Mouse (Mus musculus) gastrocnemius, postnatal 10 days (tissue): ENCODE measurements around the gene 1700003F12Rik. TPM values are rescaled to one million over a fixed set of nuclear protein-coding genes. Genes with fewer than 3 reads are reported as not detected.

Experiments used
- DNase-seq: peaks from one replicate; pipeline ENCODE4 v3.0.0; 2021; ENCODE audit warnings: mixed read lengths
- total RNA-seq, 2 experiments: library from RNA; stranded (reverse); gene quantifications; 2 replicates each; pipeline ENCODE4 v1.2.3; 2021

Gene 1700003F12Rik
- total RNA-seq, 2 experiments from 2014 or later, result 0.81 TPM; not detected in 1

DNA sequence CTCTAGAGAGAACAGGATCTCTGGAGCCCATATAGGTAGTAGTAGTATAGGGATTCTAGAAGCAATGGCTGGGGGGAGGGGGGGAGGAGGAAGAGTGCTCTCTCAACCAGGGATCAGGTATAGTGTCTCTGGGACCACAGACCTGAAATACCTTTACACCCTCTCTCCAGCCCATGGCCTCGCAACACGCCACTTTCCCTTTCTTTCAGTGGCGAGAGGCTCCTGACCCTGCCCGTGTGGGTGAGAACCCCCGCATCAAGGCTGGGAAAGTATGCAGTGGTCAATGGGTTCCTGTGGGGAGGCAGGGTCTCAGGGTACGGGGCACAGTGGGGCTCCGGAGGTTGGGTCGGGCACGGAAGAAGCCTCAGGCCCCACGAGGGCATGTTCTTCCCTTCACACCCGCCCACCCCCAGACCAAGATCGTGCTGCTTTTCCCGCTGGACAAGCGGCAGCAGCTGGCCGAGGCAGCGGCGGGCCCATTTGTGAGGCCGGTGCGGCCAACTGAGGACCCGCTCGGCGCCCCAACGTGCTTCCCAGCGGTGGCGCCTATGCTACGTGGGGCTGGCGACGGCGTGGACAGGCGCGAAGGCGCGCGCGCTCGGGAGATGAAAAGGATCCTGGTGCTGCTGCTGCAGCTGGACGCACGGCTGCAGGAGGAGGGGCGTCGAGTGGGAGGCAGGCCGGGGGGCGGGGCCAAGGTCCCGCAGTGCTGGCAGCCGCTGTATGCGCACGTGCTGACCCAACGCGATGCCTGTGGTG is 2.4 kb downstream of the 1700003F12Rik start:
- peak; percentile 74 for DNase-seq

DNA sequence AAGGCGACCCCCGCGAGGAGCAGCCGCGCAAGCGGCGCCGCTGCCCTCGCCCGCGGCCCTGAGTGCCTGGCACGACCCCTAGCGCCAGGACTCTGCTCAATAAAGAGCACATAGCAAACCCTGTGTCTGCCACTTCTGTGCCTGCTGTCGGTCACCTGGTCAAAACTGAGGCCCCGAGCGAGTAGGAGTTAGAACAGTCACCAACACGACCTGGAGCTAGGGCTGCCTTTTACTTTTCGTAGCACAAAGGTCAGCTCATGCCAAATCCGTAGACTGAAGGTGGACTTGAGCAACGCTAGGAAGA is 3.0 kb downstream of the 1700003F12Rik start:
- no peak for DNase-seq

DNA sequence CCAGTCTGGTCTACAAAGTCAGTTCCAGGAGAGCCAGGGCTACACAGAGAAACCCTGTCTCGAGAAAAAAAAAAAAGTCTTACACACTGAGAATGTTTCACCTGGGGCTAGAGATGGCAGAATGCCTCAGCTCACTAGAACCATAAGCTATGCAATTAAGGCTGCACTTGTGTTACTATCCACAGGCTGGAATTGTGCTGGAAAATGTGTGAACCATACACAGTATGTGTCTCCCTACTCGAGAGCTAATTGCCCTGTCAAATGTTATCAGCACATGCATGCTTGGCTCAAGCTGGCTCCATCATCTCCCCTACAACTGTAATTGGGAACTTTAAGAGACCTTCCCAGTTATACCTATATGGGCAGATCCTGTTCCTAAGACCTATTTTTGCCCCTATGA is 4.1 kb downstream of the 1700003F12Rik start:
- no peak for DNase-seq

DNA sequence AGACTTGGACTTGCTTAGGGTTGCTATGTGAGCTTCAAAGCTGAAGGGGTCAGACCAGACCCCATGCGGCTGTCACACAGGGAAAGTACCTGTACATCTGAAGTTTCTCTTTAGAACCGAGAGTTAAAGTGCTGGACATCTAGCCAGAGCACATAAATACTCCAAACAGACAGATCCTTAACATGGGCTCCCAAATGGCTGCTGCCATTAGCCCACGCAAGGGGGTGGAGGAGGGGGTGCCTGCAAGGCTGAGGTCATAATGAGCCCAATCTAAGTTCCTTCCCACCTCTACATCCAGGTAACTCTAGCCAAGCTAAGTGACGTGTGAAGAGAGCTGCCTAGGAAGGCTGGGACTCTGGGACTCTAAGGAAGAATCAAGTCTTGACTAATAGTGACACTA is 4.6 kb downstream of the 1700003F12Rik start, which contains the start of gene Actl10:
TSS of gene Actl10 (plus strand) at position 301 of the 400 bp plus-strand sequence.
- no peak for DNase-seq

DNA sequence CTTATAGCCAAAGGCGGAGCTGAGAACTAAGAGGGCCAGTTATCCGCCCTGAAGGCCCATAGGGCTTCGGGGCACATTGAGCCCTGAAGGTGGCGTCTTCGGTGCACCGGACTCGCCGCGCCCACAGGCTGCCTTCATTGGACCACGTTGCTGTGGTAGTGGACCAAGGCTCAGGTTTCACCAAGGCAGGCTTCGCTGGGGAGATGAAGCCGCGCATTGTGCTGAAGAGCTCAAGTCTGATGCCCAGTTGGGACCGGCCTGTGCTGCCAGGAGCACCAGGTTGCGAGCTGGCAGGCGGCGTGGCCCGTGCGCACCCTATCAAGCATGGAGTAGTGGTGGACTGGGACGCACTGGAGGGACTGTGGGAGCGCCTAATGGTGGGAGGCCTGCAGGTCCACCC is 5.0 kb downstream of the 1700003F12Rik start:
- no peak for DNase-seq

DNA sequence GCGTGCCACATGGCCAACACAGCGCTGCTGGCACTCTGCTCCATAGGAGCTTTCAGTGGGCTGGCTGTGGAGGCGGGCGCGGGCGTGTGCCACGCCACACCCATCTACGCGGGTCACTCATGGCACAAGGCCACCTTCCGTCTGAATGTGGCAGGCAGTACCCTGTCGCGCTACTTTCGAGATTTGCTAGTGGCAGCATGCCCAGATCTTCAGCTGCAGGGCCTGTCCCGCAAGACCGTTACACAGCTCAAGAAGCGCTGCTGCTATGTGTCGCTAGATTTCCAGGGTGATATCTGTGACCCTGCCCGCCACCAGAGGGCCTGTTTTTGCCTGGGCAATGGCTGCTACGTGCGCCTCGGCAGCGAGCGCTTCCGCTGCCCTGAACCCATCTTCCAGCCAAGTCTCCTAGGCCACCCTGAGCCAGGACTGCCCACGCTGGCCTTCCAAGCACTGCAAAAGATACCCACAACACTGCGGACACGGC is 5.6 kb downstream of the 1700003F12Rik start:
- DNase-seq, result peak; percentile 76

DNA sequence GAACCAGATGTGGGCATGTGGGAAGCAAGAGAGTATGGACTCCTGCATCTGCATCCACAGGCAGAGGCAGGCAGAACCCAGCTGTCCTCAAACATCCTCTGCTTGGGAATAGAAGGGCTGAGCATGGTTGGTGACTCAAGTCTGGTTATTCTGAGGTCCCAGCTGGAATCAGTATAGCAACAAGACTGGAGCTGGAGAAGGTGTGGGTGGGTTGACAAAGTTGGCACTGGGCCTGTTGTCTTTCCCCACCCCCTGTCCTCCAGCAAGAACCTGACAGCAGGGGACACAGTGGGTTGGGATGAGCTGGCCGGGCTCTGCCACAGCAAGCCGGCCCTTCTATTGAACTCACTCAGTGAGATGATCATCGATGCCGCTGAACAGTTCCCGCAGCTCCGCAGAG is 8.3 kb downstream of the 1700003F12Rik start:
- peak; percentile 3 for DNase-seq

DNA sequence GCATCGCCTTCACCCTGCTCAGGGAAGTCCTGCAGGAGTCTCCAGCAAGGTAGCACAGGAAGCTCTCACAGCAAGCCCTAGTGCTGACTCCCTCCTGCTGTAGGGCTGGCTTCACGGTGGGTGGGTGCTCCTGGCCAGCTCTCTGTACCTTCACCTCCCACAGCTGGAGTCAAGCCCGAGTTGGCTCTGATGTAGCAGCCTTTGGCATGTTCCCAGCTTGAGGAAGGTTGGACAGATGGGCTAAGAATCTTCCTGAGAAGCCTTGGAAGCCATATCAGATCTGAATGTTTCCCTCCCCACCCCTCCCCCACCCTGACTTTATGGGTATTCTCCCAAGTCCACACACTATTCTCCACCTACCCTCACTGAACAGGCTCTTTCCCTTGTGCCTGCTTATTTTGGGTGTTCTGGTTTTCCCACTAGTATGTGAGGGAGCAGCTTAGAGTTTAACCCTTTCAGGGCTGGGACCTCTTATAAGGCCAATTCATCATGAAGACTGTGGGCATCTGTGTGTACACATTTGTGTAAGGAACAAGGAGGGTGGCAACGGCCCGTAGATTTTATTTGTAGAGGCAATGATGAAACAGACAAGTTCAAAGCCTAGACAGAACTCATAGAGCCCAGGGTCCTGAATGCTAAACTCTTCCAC is 10.4 kb downstream of the 1700003F12Rik start:
- no peak for DNase-seq

DNA sequence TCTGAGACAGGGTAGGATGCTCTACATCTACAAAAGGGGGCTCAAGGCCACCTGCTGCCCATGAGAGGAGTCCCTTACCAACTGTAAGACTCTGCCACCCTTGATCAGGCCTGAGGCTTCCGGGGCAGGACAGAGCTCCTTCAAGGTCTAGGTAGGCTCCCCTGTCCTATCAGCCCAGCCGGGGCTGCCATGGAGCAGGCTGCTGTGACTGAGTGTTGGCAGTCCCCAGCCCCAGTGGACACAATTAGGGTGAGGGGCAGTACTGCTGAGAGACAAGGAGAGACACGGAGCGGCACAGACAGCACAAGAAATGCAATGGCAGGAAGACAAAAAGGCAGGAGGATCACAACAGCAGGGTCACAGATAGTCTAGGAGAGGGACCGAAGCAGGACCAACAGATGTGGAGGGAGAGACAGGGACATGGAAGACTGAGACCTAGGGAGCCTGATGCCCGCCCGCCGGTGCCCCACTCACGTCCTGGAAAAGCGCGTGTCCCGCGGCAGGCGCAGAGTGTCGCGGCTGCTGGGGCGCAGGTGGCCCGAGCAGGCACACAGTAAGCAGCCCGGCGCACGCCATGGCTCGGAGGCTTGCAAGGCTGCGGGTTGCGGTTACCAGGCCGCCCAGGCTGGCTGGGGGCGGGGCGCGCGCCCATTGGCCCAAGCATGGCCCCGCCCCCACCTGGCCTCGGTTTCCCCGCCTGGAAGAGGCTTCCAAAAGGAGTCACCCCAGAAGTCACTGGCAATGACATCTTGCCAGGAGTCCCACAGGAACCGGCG is 11.6 kb downstream of the 1700003F12Rik start, which contains the start of gene Necab3:
TSS of gene Necab3 (minus strand) at position 627 of the 776 bp plus-strand sequence.
- DNase-seq, result peak; percentile 49

DNA sequence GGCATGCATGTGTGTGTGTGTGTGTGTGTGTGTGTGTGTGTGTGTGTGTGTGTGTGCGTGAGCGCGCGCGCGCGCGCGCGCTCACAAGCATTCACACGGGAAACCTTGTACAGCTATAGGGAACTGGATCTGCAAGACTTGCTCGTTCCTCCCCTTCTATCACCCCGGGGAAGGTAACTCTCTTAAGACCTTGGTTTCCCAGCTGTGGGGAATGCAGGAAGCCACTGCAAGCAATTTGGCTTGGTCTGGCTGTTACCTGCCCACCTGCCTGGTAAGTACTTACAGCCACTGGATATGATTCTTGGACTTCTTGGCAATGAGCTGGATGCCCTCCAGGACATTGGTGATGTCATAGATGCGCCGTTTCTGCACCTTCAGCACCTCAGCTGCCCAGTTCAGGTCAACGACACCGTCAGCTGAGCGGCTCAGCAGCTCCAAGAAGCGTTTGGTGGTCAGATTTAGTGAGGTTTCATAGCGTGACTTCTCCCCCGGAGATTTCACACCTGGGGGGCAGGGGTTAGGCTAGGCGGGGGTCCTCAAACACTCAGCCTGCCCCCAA is 16.8 kb downstream of the 1700003F12Rik start:
- DNase-seq, result no peak

DNA sequence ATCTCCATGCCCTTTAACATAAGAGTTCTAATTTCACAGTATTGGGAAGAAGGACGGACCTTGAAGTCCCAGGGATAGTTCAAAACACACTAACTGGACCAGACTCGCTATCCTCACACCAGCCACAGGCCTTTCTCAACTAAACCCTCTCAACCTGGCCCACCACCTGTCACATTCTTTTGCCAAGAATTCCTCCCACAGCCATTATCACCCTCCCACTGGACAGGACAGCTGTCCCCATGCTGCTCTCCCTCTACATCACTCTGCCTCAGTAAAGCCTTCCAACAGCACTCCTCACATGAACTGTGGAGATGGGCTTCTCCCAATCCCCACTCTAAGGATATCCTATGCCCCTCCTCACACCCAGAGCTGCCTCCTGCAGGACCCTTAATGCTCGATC is 18.7 kb downstream of the 1700003F12Rik start:
- DNase-seq, result no peak

DNA sequence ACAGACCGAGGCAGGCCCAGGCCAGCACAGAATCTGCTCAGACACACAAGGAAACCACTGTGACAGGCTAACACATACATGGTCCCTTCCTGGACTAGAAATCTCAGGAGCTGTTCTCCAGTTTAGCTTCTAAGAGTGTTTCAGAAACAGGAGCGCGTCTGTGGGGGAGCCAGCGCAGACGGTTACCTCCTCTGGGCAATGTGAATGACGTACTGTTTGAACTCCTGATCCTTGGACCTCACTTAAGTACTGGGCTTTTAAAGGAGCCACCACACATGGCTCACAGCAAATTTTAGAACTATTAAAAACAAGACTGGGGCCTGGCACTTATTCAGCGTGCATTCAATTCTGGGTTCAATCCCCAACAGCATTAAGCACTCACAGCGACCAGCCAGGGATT is 19.8 kb downstream of the 1700003F12Rik start:
- no peak for DNase-seq

DNA sequence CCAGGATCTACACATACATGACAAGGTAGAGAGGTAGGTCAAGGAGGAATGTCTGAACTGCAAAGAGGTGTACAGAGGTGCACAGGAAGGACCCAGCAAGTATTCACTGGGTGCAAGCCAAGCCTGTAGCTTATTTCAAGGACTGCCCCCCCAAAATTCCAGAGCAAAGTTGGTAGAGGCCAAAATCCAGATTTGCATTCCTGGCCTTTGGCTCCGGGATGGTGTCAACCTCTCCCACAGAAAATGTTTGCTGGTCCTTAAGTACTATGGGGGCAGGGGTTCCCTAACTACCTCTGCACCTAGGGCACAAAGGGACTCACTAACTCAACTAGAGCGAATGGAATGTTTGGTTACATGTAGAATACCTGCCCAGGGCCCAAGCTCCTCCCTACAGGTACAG is 20.9 kb downstream of the 1700003F12Rik start:
- no peak for DNase-seq

DNA sequence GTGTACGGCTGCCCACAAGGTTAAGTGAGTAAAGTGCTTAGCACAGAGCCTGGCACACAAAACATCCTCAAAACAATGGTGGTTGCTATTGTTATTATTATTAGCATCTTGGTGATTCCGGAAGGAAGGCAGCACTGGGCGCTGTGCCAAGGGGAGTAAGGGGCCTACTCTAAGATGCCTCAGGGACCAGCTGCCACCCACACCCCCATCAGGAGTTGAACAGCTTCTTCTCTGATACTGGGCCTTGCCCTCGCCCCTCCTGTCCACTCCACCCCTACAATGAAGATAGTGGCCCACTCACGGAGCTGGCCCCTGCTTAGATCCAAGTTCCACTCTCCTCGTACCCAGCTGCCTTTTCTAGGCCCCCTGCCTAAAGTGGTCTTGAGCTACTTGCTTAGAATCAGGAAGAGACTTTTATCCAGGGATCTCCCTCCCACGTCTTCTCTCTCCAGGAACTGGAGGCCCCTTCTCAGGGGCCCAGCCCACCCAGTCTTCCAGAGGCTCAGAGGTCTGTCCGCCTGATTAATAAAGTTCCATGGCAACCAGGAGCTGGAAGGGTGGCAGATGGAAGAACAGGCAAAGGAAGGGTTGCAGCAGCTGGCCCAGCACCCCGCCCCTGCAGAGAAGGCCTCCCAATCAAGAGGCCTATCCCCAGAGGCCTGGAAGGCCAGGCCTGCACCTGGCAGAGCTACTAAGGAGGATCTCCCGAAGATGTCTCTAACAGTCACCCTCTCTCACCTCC is 21.6 kb downstream of the 1700003F12Rik start:
- peak; percentile 58 for DNase-seq

DNA sequence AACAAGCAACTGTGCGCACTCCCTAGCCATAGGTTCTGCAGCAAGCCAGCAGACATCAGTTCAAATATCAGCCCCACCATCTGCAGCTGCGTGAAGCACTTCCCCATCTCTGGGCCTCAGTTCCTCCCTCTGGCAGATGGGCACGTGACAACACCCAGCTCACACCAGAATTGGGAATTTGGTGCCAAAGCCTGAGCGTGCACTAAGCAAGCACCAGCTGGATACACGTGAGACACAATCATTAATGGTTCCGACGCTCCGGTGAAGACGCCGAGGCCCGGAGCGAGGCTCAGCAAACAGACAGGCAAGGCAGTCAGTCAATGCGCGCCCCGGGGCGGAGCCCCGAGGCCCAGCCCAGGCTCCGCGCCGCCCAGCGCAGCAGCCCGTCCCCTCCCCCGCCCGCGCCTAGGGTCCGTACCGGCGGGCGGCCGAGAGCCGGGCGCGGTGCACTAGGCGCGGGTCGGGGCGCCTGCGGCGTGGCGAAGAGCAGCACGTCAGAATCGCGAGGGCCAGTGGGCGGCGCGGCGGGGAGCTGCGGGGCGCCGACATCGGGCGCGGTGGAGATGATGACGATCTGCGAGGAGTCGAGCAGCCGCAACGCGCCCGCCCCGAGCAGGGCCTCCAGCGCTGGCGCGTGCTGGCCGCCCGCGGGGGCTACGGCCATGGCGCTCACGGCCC is 22.3 kb downstream of the 1700003F12Rik start:
- DNase-seq, result peak; percentile 72

DNA sequence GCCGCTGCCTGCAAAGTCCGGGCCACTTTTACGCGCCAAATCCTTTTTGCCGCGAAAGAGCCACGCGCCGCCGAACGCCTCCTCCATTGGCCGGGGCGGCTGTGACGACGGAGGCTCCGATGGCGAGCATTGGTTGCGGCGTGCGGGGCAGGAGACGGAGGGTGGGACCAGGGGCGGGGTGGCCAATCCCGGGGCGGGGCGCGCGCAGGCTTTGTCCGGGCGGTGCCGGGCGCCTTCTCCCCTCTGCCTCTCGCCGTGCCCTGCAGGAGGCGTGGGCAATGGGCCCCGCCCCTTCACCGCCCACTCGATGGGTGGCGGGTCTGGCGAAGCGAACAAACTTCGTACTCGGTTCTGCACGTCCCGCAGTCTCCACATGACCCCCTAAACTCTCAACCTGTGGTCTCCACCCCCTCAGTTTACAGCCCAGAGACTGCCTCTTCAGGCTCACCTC is 23.0 kb downstream of the 1700003F12Rik start, which contains the start of gene E2f1:
TSS of gene E2f1 (minus strand) at position 57 of the 451 bp plus-strand sequence.
- DNase-seq, result peak; percentile 96

DNA sequence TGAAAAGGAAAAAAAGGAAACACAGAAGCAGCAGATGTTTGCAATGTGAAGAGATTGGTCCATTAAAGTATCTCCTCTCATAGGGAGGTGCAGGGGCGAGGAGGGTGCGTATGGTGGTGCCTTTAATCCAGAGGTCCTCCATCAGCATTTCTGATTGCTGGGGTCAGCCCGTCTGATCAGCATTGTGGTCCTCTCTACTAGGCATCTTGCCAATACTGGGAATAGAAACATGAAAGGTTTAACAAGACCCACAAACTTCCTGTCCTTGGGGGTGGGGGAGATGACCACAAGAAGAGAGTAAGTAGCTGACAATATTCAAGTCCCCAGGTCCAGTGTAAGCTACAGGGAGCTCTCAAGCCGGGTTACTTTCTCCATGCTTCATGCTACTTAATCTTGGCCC is 23.8 kb downstream of the 1700003F12Rik start:
- no peak for DNase-seq

DNA sequence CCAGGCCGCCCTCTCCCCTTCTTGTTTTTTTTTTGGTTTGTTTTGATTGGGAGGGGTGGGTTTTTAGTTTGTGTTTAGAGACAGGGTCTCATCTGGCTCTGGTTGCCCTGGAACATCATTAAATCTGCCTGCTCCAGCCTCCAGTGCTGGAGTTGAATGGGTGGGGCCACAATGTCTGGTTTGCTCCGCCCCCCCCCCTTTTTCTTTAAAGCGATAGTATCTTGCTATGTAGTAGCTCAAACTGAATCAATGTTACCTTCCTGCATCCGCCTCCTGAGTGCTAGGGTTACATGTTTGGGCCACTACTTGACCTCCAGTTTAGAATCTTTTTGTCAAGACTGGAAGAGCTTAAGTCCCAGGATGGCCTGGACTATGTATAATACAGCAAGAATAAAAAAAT is 24.4 kb downstream of the 1700003F12Rik start:
- DNase-seq, result no peak

DNA sequence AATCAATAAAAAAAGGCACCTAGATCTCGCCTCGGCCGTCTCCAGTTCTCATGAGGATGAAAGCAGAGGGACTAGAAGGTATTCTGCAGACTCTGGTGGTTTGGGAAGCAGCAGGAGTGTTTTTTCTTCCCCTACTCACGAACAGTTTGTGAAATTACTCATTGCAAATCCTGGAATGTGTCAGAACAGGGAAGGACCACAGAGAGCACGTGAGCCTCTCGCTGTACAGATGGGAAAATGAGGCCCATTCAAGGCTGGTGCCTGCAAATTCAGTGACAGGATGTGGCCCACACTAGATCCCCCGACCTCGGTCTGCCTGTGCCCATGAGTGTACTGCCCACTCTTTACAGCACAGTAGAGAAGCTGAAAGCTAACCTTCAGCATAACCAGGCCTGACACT is 25.1 kb downstream of the 1700003F12Rik start:
- DNase-seq, result no peak

DNA sequence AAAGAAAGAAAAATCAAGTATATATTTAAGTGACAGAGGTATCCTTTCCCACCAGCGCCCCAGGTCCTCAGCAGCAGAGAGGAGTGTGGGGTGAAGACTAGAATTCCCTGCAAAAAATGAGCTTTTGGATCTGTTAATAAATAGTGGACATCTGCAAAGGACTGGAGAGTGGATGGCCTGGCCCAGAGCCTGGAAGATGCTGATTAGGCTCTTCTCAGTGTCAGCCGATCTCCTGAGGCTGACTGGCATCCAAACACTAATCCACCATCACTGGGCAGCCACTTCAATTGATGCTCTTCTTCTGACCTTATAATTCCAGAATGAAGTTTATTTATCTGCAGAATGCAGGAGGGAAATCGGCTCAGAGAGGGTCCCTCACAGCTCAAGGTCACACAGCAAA is 26.1 kb downstream of the 1700003F12Rik start:
- no peak for DNase-seq

DNA sequence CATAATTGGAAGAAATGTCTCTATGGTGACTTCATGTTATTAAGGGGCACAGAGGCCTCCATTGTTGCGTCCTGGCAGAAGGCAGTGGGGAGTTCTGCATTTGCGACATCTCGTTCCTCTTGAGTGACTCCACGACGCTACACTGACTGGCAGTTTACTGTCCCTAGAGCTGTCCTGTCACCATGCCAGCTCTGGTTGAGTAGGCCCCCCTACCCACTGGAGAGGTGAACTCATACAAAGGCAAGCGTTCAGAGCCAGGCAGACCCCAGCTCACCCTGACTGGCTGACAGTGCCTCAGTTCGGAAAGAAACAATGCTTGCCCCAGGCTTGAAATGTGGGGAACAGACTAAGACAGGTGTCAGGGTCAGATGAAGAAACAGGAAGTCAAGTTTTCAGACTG is 27.4 kb downstream of the 1700003F12Rik start:
- DNase-seq, result no peak
